Mouse (Mus musculus) small intestine, adult 2 months (tissue): ENCODE results near the gene Cnih2. TPM values are rescaled to one million over a fixed set of nuclear protein-coding genes. Genes with fewer than 3 reads are reported as not detected.

Source experiments
- H3K27ac ChIP-seq: fragments of 200-500 bp; 2 replicates; pipeline ENCODE4 v1.5.1; 2012; ENCODE audit warnings: low read depth, low read length, control low read depth, inconsistent platforms; ENCODE audit not compliant: insufficient read depth
- H3K27me3 ChIP-seq: fragments of 200-500 bp; 2 replicates; pipeline ENCODE4 v1.6.1; 2012; ENCODE audit warnings: mild to moderate bottlenecking, moderate library complexity, low read length, inconsistent platforms; ENCODE audit not compliant: control insufficient read depth, insufficient read depth
- H3K36me3 ChIP-seq: fragments of 200-500 bp; 2 replicates; pipeline ENCODE4 v1.6.1; 2012; ENCODE audit warnings: mild to moderate bottlenecking, low read length, control low read depth, inconsistent platforms; ENCODE audit not compliant: control insufficient read depth, insufficient read depth
- H3K4me1 ChIP-seq: fragments of 200-500 bp; 2 replicates; pipeline ENCODE4 v1.6.1; 2012; ENCODE audit warnings: low read length, inconsistent platforms, mixed read lengths; ENCODE audit not compliant: control insufficient read depth, insufficient read depth, insufficient read length
- H3K4me3 ChIP-seq: fragments of 200-500 bp; 2 replicates; pipeline ENCODE4 v1.5.1; 2012; ENCODE audit warnings: low read depth, mild to moderate bottlenecking, control low read depth, inconsistent platforms, low read length, moderate library complexity
- CTCF ChIP-seq: fragments of 200-500 bp; IDR thresholded peaks from 2 replicates; pipeline ENCODE4 v1.5.1; 2012; ENCODE audit warnings: low read depth, mild to moderate bottlenecking, control low read depth, inconsistent platforms, low read length, moderate library complexity, mixed read lengths; ENCODE audit not compliant: insufficient replicate concordance, insufficient read length; ENCODE audit errors: extremely low read depth
- POLR2A ChIP-seq: fragments of 200-500 bp; IDR thresholded peaks from 2 replicates; pipeline ENCODE4 v1.6.1; 2012; ENCODE audit warnings: low read depth, mild to moderate bottlenecking, control low read depth, inconsistent platforms, low read length, moderate library complexity
- whole genome bisulfite sequencing: fragments of 180-500 bp; shearing (Covaris S2); methylation state at CpG from one replicate; pipeline ENCODE4 v1.1.7; 2018; 5-methylcytosine and 5-hydroxymethylcytosine counted together
- polyA plus RNA-seq: library from polyadenylated mRNA; depleted of rRNA; stranded (reverse); fragments of >200 nt; gene quantifications from 2 replicates; pipeline ENCODE4 v1.2.3, GENCODE M21; 2012

Gene Cnih2
- polyA plus RNA-seq, 1 experiment, result 1.5 TPM

DNA sequence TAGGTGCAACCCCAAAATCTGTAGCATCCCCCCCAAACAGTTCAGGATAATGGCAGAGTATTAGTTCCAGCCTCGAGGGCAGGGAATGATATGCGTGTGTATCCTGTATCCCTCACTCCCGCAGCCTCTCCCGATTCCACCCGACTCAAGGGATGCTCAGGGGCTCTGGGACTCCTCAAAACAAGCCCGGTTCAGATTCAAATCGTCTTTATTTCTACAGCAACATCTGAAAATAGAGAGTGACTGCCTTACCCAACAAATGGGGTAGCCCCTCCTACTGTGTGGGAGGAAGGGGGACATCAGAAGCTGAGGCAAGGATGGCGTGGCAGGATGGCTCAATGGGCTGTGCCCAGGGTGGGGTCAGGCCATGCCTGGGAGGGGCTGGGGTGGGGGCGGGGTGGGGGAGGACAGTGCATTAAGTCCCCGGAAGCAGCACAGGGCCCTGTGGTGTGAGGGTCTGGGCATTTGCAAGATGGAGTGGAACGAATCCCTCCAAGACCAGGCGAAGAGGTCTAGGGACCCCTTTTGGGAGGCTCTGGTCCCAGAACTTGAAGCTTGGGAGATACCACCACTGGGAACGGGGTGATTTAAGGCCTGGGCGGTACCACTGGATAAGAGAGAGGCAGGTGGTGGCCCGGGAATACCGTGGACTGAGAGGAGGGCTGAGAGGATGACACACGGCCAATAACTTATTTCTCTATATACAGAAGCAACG, 9.4 kb upstream of the Cnih2 start:
- Histone ChIP-seq H3K27me3 (no peaks in the 10 kb centered on the region), H3K27ac (no peak overlapping the region), H3K4me1 (no peaks in the 10 kb centered on the region), H3K36me3 (peaks cover 24% of the 10 kb centered on the region), H3K4me3 (no peak overlapping the region)
- WGBS, result 72% methylated on average over 18 of the region's 18 CpGs
- TF ChIP-seq CTCF (no peak), POLR2A (no peak)

DNA sequence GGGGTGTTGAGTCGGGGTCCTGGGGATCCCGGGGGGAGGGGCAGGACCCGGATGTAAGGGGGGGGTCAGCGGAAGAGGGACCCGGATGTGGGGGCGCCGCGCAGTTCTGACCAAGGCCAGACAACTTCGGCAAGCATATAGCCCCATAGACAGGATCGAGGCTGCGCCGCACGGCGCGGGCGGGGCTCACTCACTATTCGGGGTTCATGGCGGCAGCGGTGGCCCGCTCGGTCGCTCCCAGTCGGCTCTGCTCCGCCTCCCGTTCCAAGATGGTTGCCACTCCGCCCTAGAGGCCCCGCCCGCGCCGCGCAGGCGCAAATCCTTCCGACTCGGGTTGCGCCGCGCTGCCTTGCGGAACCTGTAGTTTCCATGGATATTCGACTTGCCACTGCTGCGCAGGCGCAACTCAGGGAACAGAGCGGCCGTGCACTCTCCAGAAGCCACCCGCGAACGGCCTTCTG, 8.4 kb upstream of the Cnih2 start, which contains the start of gene Rab1b:
Gene Rab1b, minus strand, starts transcription at position 342 of the 461 bp plus-strand sequence.
- Histone ChIP-seq H3K4me1 (no peaks in the 10 kb centered on the region), H3K4me3 (peak within 1 kb of the TSS; percentile 85), H3K27me3 (no peaks in the 10 kb centered on the region), H3K27ac (peak within 1 kb of the TSS; percentile 88), H3K36me3 (peaks cover 31% of the 10 kb centered on the region)
- no peak for TF ChIP-seq CTCF
- peak; percentile 70; the same call in 1 of the 2 replicates for TF ChIP-seq POLR2A
- under 1% methylated on average over 46 of the region's 46 CpGs for WGBS

- no peaks in the 10 kb centered on the region for H3K27me3 ChIP-seq
- 1% methylated on average over 9 of the region's 9 CpGs for WGBS
Measured at GRCm38 (mm10) chr19:5106074-5106473, 7.8 kb upstream of the Cnih2 start.

GRCm38 (mm10) chr19:5097521-5098362, 579 bp downstream of the Cnih2 start:
- Histone ChIP-seq H3K4me3 (peak overlapping the region; percentile 41), H3K36me3 (peaks cover 26% of the 10 kb centered on the region), H3K27ac (no peak overlapping the region), H3K27me3 (no peaks in the 10 kb centered on the region), H3K4me1 (peaks cover 5% of the 10 kb centered on the region; the same call in 1 of the 2 replicates)
- no peak for TF ChIP-seq POLR2A
- 10% methylated on average over 30 of the region's 31 CpGs for WGBS

More at GRCm38 (mm10) chr19:5106074-5106473, 7.8 kb upstream of the Cnih2 start:
- TF ChIP-seq CTCF (no peak), POLR2A (no peak)
- Histone ChIP-seq H3K36me3 (peaks cover 35% of the 10 kb centered on the region), H3K4me1 (no peaks in the 10 kb centered on the region), H3K27ac (peak overlapping the region; percentile 88), H3K4me3 (peak overlapping the region; percentile 85)

DNA sequence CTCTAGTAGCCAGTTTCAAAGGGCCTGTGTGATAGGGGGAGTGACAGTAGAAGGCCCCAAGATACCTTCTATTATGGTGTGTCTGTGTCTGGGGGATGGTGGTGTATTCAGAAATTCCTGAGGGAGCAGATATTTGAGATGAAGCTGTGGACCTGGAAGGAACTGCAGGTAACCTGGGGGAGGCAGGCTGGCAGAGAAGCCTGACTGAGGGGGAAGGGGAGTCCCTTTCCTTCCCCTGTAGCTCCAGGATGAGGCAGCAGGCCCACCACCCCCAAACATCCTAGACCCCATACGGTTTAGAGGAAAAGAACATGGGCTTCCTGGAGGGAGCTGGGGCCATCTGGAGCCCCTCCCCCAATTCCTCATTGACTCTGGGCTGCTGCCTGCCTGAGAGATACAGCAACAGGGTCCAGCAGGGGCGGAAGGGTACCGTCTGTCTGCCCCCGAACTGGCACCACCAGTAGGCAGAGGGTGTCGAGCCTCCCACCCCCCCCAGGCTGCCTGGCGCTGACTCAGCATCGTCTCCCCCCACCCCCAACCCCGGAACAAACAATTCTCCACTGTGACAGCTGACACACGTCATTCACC, 2.3 kb downstream of the Cnih2 start:
- WGBS, result 13% methylated on average over 9 of the region's 9 CpGs
- H3K36me3 ChIP-seq, result peaks cover 24% of the 10 kb centered on the region
- no peaks in the 10 kb centered on the region for H3K27me3 ChIP-seq
- TF ChIP-seq POLR2A (no peak), CTCF (no peak)
- no peak overlapping the region for H3K27ac ChIP-seq
- H3K4me3 ChIP-seq, result no peak overlapping the region
- H3K4me1 ChIP-seq, result peaks cover 5% of the 10 kb centered on the region; the same call in 1 of the 2 replicates

DNA sequence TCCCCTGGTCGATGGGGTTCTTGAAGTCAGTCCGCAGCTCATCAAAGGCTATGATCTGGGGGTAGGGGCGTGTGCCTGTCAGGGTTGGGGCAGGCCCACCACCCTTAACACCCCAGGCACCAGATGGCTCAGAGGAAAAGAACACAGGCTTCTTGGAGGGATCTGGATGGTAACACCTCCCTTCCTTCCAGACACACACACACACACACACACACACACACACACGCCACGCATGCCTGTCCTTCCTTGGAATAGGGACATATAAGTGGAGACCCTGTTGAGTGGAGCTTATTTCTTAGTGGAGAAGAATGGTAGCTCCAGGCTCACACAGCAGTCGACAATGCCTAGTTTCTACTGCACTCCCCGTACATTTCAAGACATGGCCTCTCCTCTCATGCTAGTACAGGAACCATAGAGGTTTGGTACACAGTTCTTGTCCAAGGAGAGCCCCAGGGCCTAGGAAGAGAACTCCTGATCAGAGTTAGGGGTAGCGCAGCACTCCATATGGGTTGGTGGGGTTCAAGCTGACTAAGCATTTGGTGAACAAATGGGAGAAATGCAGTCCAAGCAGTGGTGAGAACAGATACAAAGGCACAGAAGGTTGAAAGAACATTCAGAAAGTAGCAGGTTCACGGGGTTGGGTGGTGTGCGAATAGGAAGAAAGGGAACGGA, 3.4 kb downstream of the Cnih2 start:
- Histone ChIP-seq H3K4me3 (no peak overlapping the region), H3K27me3 (no peaks in the 10 kb centered on the region), H3K27ac (no peak overlapping the region), H3K36me3 (peaks cover 20% of the 10 kb centered on the region), H3K4me1 (peaks cover 5% of the 10 kb centered on the region; the same call in 1 of the 2 replicates)
- no peak for TF ChIP-seq CTCF
- TF ChIP-seq POLR2A, result no peak
- 46% methylated on average over 11 of the region's 11 CpGs for WGBS
